Mouse (Mus musculus) MEL-GATA-1-ER (cell line): Measurements from ENCODE around the gene Olfr304.
"Not testable (repeated sequence)": the region's sequence is repeated elsewhere in the genome, so short reads cannot be mapped to it uniquely, and the experiment has no call there.

ENCODE experiments used
- DNase-seq: peaks from one replicate; pipeline ENCODE4 v3.0.0-alpha.2; 2012; ENCODE audit warnings: low read depth; ENCODE audit errors: extremely low read depth

Olfr304 gene

GRCm38 (mm10) chr7:86386558-86386957 is at the start of gene Olfr304:
Gene Olfr304 (minus strand): TSS chr7:86386658.
- no peak for DNase-seq

- no peak for DNase-seq
Measured at GRCm38 (mm10) chr7:86403546-86403945, 17.1 kb upstream of the Olfr304 start, which contains the start of gene Olfr301. Gene Olfr301 (plus strand): TSS chr7:86403846.

GRCm38 (mm10) chr7:86397689-86398088 is 11.2 kb upstream of the Olfr304 start, which contains the start of gene Olfr303:
Gene Olfr303 (minus strand): TSS chr7:86397789.
- DNase-seq = no peak

GRCm38 (mm10) chr7:86385769-86386168 is 689 bp downstream of the Olfr304 start:
- DNase-seq = no peak

GRCm38 (mm10) chr7:86366828-86367227 is 19.6 kb downstream of the Olfr304 start, which contains the start of gene Olfr305:
Gene Olfr305 (minus strand): TSS chr7:86366928.
- no peak for DNase-seq

- DNase-seq = not testable (repeated sequence)
Measured at GRCm38 (mm10) chr7:86346296-86346695, 40.2 kb downstream of the Olfr304 start.

- no peak for DNase-seq
Measured at GRCm38 (mm10) chr7:86344253-86344652, 42.2 kb downstream of the Olfr304 start.

- no peak for DNase-seq
Measured at GRCm38 (mm10) chr7:86342881-86343565, 43.4 kb downstream of the Olfr304 start.

GRCm38 (mm10) chr7:86337486-86337885 is 49.0 kb downstream of the Olfr304 start, which contains the start of gene Olfr307:
Gene Olfr307 (minus strand): TSS chr7:86337586.
- no peak for DNase-seq
